Mouse (Mus musculus) spleen, adult 2 months (tissue): ENCODE measurements around the gene Lypd8. TPM values are rescaled to one million over a fixed set of nuclear protein-coding genes. Genes with fewer than 3 reads are reported as not detected.
"Not testable (repeated sequence)": the region's sequence is repeated elsewhere in the genome, so short reads cannot be mapped to it uniquely, and the experiment has no call there.

Experiments
- DNase-seq, 2 experiments: peaks; one replicate each; pipeline versions ENCODE4 v3.0.0 to v3.0.0-alpha.2; 2012 to 2021; ENCODE audit warnings: low spot score in 2 of 2, low read depth in 1 of 2
- H3K27ac ChIP-seq: fragments of 200-500 bp; 2 replicates; pipeline ENCODE4 v1.5.1; 2012; ENCODE audit warnings: low read length, inconsistent platforms; ENCODE audit not compliant: insufficient read depth
- H3K27me3 ChIP-seq: fragments of 200-500 bp; 2 replicates; pipeline ENCODE4 v1.6.1; 2012; ENCODE audit warnings: mild to moderate bottlenecking, moderate library complexity, low read length, inconsistent platforms; ENCODE audit not compliant: control insufficient read depth, insufficient read depth
- H3K36me3 ChIP-seq: fragments of 200-500 bp; 2 replicates; pipeline ENCODE4 v1.6.1; 2012; ENCODE audit warnings: mild to moderate bottlenecking, low read length, inconsistent platforms; ENCODE audit not compliant: control insufficient read depth, insufficient read depth
- H3K4me1 ChIP-seq: fragments of 200-500 bp; 2 replicates; pipeline ENCODE4 v1.6.1; 2011; ENCODE audit warnings: inconsistent platforms; ENCODE audit not compliant: control insufficient read depth, insufficient read depth, insufficient read length
- H3K4me3 ChIP-seq: fragments of 200-500 bp; 2 replicates; pipeline ENCODE4 v1.5.1; 2011; ENCODE audit warnings: mild to moderate bottlenecking, inconsistent platforms; ENCODE audit not compliant: insufficient read depth, insufficient read length; ENCODE audit errors: extremely low read depth
- CTCF ChIP-seq: fragments of 200-500 bp; IDR thresholded peaks from 2 replicates; pipeline ENCODE4 v1.5.1; 2011; ENCODE audit warnings: mild to moderate bottlenecking, inconsistent platforms; ENCODE audit not compliant: insufficient read depth, insufficient read length, insufficient replicate concordance; ENCODE audit errors: extremely low read depth
- POLR2A ChIP-seq: fragments of 200-500 bp; IDR thresholded peaks from 2 replicates; pipeline ENCODE4 v1.6.1; 2011; ENCODE audit warnings: low read depth, low read length, inconsistent platforms
- WGBS: fragments of 180-500 bp; shearing (Covaris S2); methylation state at CpG from one replicate; pipeline ENCODE4 v1.1.7; 2018; 5-methylcytosine and 5-hydroxymethylcytosine counted together
- polyA plus RNA-seq: library from polyadenylated mRNA; depleted of rRNA; stranded (reverse); fragments of >200 nt; gene quantifications from 2 replicates; pipeline ENCODE4 v1.2.3, GENCODE M21; 2012

Gene Lypd8
- polyA plus RNA-seq, 1 experiment: 0.35 TPM

DNA sequence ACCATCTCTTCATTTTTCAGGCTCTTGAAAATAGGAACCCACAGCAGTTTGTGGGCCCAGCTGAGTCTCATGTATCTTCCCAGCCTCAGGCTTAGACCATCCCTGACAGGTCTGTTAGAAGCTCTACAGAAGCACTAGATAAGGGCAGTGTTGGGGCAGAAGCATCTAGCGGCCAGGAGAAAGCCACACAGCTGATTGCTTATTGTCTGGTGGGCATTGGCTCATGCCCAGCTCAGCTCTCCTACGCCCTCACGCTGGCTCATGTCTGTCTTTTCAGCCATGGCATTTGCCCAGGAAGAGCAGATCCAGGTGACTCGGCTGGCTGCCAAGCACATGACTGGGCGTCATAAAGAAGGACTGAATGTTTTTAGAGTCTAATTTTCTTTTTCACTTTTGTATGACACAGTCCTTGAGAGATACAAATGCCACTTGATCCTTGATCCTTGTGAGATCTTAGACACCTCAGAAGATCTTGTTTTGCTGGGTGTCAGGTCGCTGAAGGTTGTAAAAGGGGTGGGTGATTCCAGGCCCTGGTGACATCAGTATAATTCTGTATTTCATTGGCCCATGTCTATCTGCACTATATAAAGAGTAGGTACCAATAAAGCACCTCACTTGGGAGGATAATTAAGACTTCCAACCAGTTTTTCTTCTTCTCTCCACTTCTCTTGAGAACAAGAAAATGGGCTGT lies 20.9 kb upstream of the Lypd8 start:
- H3K27ac ChIP-seq: no peak overlapping the region
- DNase-seq: no peak
- WGBS: 66% methylated on average over 6 of the region's 6 CpGs

DNA sequence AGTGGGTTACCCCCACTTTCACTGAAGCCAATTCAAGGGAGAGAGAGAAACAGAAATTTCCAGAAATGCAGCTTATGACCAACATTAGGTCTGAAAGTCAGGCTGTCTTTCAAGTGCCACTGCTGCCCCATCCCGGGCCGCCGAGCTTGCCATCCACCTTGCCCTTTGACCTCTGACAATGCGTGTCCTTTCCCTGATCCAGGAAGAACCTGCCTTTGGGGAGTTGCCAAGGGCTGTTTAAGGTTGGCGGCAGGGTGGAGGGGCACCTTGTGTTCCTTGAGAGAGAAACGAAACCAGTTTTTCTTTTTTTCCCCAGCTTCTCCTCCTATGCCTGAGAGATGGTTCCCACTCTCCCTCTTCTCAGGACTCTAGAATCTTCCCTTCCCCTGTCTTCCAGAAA lies 16.3 kb upstream of the Lypd8 start:
- not testable (repeated sequence) for H3K27me3 ChIP-seq, H3K4me3 ChIP-seq, H3K4me1 ChIP-seq, DNase-seq, H3K27ac ChIP-seq, H3K36me3 ChIP-seq
- no CpG with 5 or more reads among the region's 6 CpGs for WGBS

More for the DNA sequence above, 20.9 kb upstream of the Lypd8 start:
- no peaks in the 10 kb centered on the region for H3K27me3 ChIP-seq
- H3K4me1 ChIP-seq: no peaks in the 10 kb centered on the region
- TF ChIP-seq POLR2A: no peak
- no peak for TF ChIP-seq CTCF
- H3K4me3 ChIP-seq: no peak overlapping the region
- H3K36me3 ChIP-seq: no peaks in the 10 kb centered on the region

DNA sequence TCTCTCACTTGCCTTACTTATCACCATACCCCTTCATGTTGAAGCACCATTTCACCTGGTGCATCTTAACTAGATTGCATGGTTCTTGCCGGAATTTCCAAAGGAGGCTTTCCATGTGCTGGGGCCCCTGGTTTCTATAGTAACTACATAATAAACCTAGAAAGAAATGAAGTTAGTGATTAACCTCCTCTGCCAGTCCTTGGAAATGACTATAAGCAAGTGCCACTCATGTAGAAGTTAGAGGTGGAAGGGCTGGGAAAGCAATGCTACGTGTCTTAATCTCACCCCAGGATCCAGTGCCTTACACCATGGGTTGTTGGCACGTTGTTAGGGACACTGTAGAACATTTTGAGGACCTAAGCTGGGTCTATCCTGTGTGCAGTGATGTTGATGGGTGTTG lies 14.4 kb upstream of the Lypd8 start:
- no peak for DNase-seq
- H3K4me3 ChIP-seq: no peak overlapping the region
- TF ChIP-seq POLR2A: no peak
- no peak for TF ChIP-seq CTCF
- no peaks in the 10 kb centered on the region for H3K36me3 ChIP-seq
- no peaks in the 10 kb centered on the region for H3K27me3 ChIP-seq
- WGBS: 78% methylated on average over 3 of the region's 3 CpGs
- no peak overlapping the region for H3K27ac ChIP-seq
- H3K4me1 ChIP-seq: no peaks in the 10 kb centered on the region

DNA sequence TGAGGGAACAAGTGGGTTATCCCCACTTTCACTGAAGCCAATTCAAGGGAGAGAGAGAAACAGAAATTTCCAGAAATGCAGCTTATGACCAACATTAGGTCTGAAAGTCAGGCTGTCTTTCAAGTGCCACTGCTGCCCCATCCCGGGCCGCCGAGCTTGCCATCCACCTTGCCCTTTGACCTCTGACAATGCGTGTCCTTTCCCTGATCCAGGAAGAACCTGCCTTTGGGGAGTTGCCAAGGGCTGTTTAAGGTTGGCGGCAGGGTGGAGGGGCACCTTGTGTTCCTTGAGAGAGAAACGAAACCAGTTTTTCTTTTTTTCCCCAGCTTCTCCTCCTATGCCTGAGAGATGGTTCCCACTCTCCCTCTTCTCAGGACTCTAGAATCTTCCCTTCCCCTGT lies 12.7 kb upstream of the Lypd8 start:
- H3K4me1 ChIP-seq, H3K27me3 ChIP-seq, H3K4me3 ChIP-seq, DNase-seq, H3K36me3 ChIP-seq, H3K27ac ChIP-seq: not testable (repeated sequence)
- no CpG with 5 or more reads among the region's 6 CpGs for WGBS

GRCm38 (mm10) chr11:58377273-58377672 lies 1.6 kb upstream of the Lypd8 start:
- no peak for DNase-seq
- H3K4me1 ChIP-seq: no peaks in the 10 kb centered on the region
- H3K36me3 ChIP-seq: no peaks in the 10 kb centered on the region
- H3K27me3 ChIP-seq: no peaks in the 10 kb centered on the region
- no peak for TF ChIP-seq POLR2A
- 81% methylated on average over 2 of the region's 2 CpGs for WGBS
- no peak overlapping the region for H3K27ac ChIP-seq
- H3K4me3 ChIP-seq: no peak overlapping the region

DNA sequence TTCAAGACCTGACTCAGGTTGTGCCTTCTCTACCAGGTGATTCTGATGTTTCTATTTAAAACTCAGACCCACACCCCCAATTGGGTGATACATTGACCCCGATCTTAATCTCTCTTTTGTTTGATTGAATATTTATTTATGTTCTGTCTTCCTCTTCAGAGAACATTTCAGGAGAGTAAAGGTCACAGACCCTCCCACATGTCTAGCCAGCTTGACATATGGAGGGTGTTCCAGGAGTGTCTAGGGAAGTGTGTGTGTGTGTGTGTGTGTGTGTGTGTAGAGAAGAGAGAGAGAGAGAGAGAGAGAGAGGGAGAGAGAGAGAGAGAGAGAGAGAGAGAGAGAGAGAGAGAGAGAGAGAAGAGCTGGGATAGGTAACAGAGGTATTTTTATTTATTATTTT lies 1.2 kb upstream of the Lypd8 start:
- no peaks in the 10 kb centered on the region for H3K4me1 ChIP-seq
- TF ChIP-seq POLR2A: no peak
- no peak for TF ChIP-seq CTCF
- no peaks in the 10 kb centered on the region for H3K36me3 ChIP-seq
- H3K27ac ChIP-seq: no peak overlapping the region
- no peak overlapping the region for H3K4me3 ChIP-seq
- 57% methylated on average over 1 of the region's 1 CpGs for WGBS
- no peak for DNase-seq
- no peaks in the 10 kb centered on the region for H3K27me3 ChIP-seq

DNA sequence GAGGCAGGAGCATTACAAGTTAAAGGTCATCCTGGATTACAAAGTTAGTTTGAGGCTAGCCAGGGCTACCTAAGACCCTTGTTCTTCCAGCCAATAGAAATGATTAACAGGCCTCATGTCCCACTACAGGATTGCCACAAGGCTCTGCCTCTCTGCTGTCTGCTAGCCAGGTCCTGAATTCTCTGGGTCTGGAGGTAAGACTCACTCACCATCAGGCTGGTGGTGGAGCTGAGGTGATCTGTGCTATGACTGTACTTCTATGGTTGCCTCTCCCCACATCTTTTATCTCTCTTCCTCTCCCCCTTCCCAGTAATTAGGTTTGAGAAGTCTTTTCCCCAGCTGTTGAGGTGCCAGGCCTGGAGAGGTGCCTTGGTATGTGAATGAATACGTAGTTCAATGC lies 673 bp downstream of the Lypd8 start:
- no peaks in the 10 kb centered on the region for H3K4me1 ChIP-seq
- TF ChIP-seq POLR2A (no peak), CTCF (no peak)
- DNase-seq: no peak
- no peaks in the 10 kb centered on the region for H3K27me3 ChIP-seq
- no peak overlapping the region for H3K27ac ChIP-seq
- 93% methylated on average over 1 of the region's 1 CpGs for WGBS
- no peaks in the 10 kb centered on the region for H3K36me3 ChIP-seq
- no peak overlapping the region for H3K4me3 ChIP-seq

DNA sequence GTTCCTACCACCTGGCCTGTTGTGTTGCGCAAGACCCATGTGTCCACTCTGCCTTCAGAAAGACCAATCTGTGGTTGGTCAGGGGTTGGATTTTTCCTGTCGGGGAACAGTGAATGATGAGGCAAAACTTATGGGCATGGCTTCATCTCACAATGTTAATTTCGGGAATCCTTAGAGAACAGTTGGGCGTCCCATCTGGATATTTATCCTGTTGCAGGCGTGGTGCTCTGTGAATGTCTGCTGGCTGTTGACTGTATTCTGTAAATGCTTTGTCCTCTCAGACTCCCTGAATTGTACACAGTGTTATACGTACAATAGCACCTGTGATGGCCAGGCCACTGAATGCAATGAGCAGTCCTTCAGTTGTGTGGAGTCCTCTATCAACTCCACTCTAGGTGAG lies 3.6 kb downstream of the Lypd8 start:
- no peaks in the 10 kb centered on the region for H3K4me1 ChIP-seq
- no peak for DNase-seq
- H3K27me3 ChIP-seq: no peaks in the 10 kb centered on the region
- no peak overlapping the region for H3K4me3 ChIP-seq
- H3K27ac ChIP-seq: no peak overlapping the region
- WGBS: 89% methylated on average over 6 of the region's 6 CpGs
- H3K36me3 ChIP-seq: no peaks in the 10 kb centered on the region
- TF ChIP-seq POLR2A (no peak), CTCF (no peak)
